Mouse (Mus musculus) ES-Bruce4 (cell line): ENCODE measurements around the gene Frmd8.

ENCODE experiments used
- CTCF ChIP-seq: IDR thresholded peaks from one replicate; pipeline ENCODE4 v1.8.1; 2011; ENCODE audit warnings: low read depth, low read length
- EP300 ChIP-seq: IDR thresholded peaks from 2 replicates; pipeline ENCODE4 v1.6.1; 2011; ENCODE audit warnings: low read depth, low read length; ENCODE audit not compliant: insufficient read depth
- POLR2A ChIP-seq: IDR thresholded peaks from one replicate; pipeline ENCODE4 v1.8.1; 2011; ENCODE audit warnings: low read length; ENCODE audit not compliant: insufficient read depth

GRCm38 (mm10) chr19:5892262-5892661 lies 17.2 kb upstream of the Frmd8 start:
- TF ChIP-seq POLR2A (no peak), CTCF (no peak), EP300 (no peak)
